Mouse (Mus musculus): ENCODE results near the gene Camk2d. TPM values are rescaled to one million over a fixed set of nuclear protein-coding genes. Genes with fewer than 3 reads are reported as not detected.

Gene Camk2d
- polyA plus RNA-seq, 1 experiment: 316 TPM

DNA sequence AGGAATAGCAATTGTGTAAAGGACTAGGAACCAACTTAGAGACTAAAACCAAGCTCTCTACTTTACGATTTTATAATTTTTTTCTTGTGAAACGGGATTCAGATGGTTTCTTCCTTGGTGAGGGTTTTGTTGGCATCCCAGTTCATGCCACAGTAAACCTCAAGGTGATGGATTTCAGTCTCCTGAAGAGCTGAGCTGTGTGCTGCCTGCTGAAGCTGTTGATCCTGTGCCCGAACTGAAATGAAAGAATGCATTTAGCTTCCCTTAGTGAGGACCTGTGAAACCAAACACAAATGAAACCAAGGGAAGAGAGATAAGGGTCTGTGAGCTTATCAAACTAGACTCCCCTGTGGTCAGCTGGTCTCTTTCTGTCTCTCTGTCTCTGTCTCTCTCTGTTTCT is 103.6 kb downstream of the Camk2d start:
- TF ChIP-seq CTCF (IDR thresholded peaks at IDR 0.05; ENCODE audit: insufficient read depth, low read depth, low read length) (no peak), POLR2A (IDR thresholded peaks at IDR 0.05; ENCODE audit: insufficient read depth, low read depth, low read length) (no peak)
- Histone ChIP-seq H3K27ac (ENCODE audit: insufficient read depth, low read depth, low read length) (no peak overlapping the region), H3K4me1 (ENCODE audit: control insufficient read depth, insufficient read depth, low read length) (peaks cover 5% of the 10 kb centered on the region; the same call in 1 of the 2 replicates), H3K4me3 (ENCODE audit: insufficient read depth, low read depth, low read length) (no peak overlapping the region)
- WGBS: 79% methylated on average over 3 of the region's 3 CpGs

GRCm38 (mm10) chr3:126701067-126701466 is 105.0 kb downstream of the Camk2d start:
- no peak overlapping the region for H3K27ac ChIP-seq (ENCODE audit: insufficient read depth, low read depth, low read length)
- no peak overlapping the region for H3K4me3 ChIP-seq (ENCODE audit: insufficient read depth, low read depth, low read length)
- 90% methylated on average over 6 of the region's 6 CpGs for WGBS
- TF ChIP-seq POLR2A (IDR thresholded peaks at IDR 0.05; ENCODE audit: insufficient read depth, low read depth, low read length) (no peak), CTCF (IDR thresholded peaks at IDR 0.05; ENCODE audit: insufficient read depth, low read depth, low read length) (no peak)
- no peaks in the 10 kb centered on the region for H3K4me1 ChIP-seq (ENCODE audit: control insufficient read depth, insufficient read depth, low read length)

GRCm38 (mm10) chr3:126701586-126701985 is 105.5 kb downstream of the Camk2d start:
- Histone ChIP-seq H3K4me1 (ENCODE audit: control insufficient read depth, insufficient read depth, low read length) (no peaks in the 10 kb centered on the region), H3K27ac (ENCODE audit: insufficient read depth, low read depth, low read length) (no peak overlapping the region), H3K4me3 (ENCODE audit: insufficient read depth, low read depth, low read length) (no peak overlapping the region)
- TF ChIP-seq CTCF (IDR thresholded peaks at IDR 0.05; ENCODE audit: insufficient read depth, low read depth, low read length): no peak
- TF ChIP-seq POLR2A (IDR thresholded peaks at IDR 0.05; ENCODE audit: insufficient read depth, low read depth, low read length): no peak
- WGBS: 76% methylated on average over 6 of the region's 6 CpGs

DNA sequence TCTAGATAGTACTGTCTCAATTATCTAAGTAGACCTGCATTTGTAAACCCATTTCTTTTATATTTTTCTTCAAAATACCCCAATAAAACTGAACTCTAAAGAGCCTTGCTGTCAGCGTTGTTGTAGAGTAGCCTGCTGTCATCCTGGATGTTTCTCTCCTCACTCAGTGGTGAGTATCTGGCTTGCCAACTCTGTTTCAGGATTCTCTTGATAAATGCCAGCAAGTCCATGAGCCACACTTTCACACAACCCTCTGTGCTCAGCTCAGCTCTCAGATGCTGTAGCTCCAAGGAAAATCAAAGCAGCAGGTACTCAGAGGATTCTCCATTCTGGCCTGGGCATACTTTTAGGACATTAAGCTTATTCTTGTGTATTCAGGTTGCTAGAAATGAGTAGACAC is 109.4 kb downstream of the Camk2d start:
- 60% methylated on average over 1 of the region's 1 CpGs for WGBS

DNA sequence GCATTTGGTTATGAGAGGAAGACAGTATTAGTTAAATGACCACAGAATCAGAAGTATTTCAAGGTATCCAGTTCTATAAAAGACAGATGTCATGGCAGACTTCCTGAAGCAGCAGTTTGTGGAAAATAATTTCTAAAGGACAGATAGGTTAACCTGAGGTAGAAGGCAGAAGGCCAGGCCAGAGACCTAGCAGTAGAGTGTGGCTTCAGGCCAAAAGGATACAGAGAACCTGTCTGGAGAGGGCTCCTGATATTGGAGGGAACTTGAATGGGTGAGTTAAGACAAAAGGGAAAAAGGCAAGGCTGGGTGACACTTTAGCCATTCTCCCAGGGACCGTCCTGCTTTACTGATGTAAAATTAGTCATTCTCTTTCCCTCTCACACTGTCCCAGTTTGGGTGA is 118.2 kb downstream of the Camk2d start:
- TF ChIP-seq POLR2A (IDR thresholded peaks at IDR 0.05; ENCODE audit: insufficient read depth, low read depth, low read length) (no peak), CTCF (IDR thresholded peaks at IDR 0.05; ENCODE audit: insufficient read depth, low read depth, low read length) (no peak)
- WGBS: 52% methylated on average over 1 of the region's 1 CpGs
- no peak overlapping the region for H3K27ac ChIP-seq (ENCODE audit: insufficient read depth, low read depth, low read length)
- H3K4me1 ChIP-seq (ENCODE audit: control insufficient read depth, insufficient read depth, low read length): no peaks in the 10 kb centered on the region
- no peak overlapping the region for H3K4me3 ChIP-seq (ENCODE audit: insufficient read depth, low read depth, low read length)

More for the DNA sequence above, 109.4 kb downstream of the Camk2d start:
- Histone ChIP-seq H3K27ac (ENCODE audit: insufficient read depth, low read depth, low read length) (no peak overlapping the region), H3K4me3 (ENCODE audit: insufficient read depth, low read depth, low read length) (no peak overlapping the region), H3K4me1 (ENCODE audit: control insufficient read depth, insufficient read depth, low read length) (no peaks in the 10 kb centered on the region)
- TF ChIP-seq POLR2A (IDR thresholded peaks at IDR 0.05; ENCODE audit: insufficient read depth, low read depth, low read length): no peak
- TF ChIP-seq CTCF (IDR thresholded peaks at IDR 0.05; ENCODE audit: insufficient read depth, low read depth, low read length): no peak

- Histone ChIP-seq H3K27ac (ENCODE audit: insufficient read depth, low read depth, low read length) (peak overlapping the region; percentile 37), H3K4me1 (ENCODE audit: control insufficient read depth, insufficient read depth, low read length) (0 out of 2 replicates have a peak, but pooled peaks cover 2% of the 10 kb centered on the region), H3K4me3 (ENCODE audit: insufficient read depth, low read depth, low read length) (no peak overlapping the region)
- 28% methylated on average over 5 of the region's 5 CpGs for WGBS
- no peak for TF ChIP-seq POLR2A (IDR thresholded peaks at IDR 0.05; ENCODE audit: insufficient read depth, low read depth, low read length)
- TF ChIP-seq CTCF (IDR thresholded peaks at IDR 0.05; ENCODE audit: insufficient read depth, low read depth, low read length): no peak
Measured at GRCm38 (mm10) chr3:126723021-126723449, 126.9 kb downstream of the Camk2d start.

DNA sequence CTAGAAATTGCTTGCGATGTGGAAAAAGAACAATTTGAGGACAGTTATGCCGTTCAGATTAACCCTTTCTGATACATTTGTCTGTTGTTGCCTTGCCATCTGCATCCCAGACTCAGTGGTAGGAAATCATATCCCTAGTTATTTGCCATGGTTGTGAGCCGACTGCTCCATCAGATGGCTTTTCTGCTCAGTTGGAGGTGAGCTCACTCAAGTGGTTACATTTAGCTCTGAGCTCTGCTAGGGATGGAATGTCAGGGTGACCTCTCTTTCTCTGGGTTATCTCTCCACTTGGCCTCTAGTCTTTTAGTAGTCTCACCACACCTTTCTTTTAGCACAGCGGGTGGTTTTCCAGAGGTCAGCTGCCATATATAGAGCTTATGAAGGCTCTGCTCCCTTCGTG is 127.4 kb downstream of the Camk2d start:
- 0 out of 2 replicates have a peak, but pooled peaks cover 2% of the 10 kb centered on the region for H3K4me1 ChIP-seq (ENCODE audit: control insufficient read depth, insufficient read depth, low read length)
- no peak overlapping the region for H3K4me3 ChIP-seq (ENCODE audit: insufficient read depth, low read depth, low read length)
- 57% methylated on average over 5 of the region's 5 CpGs for WGBS
- peak overlapping the region; percentile 37; the same call in 1 of the 2 replicates for H3K27ac ChIP-seq (ENCODE audit: insufficient read depth, low read depth, low read length)
- no peak for TF ChIP-seq CTCF (IDR thresholded peaks at IDR 0.05; ENCODE audit: insufficient read depth, low read depth, low read length)
- no peak for TF ChIP-seq POLR2A (IDR thresholded peaks at IDR 0.05; ENCODE audit: insufficient read depth, low read depth, low read length)

- Histone ChIP-seq H3K27ac (ENCODE audit: insufficient read depth, low read depth, low read length) (no peak overlapping the region), H3K4me3 (ENCODE audit: insufficient read depth, low read depth, low read length) (no peak overlapping the region), H3K4me1 (ENCODE audit: control insufficient read depth, insufficient read depth, low read length) (0 out of 2 replicates have a peak, but pooled peaks cover 2% of the 10 kb centered on the region)
- 70% methylated on average over 9 of the region's 9 CpGs for WGBS
- TF ChIP-seq POLR2A (IDR thresholded peaks at IDR 0.05; ENCODE audit: insufficient read depth, low read depth, low read length) (no peak), CTCF (IDR thresholded peaks at IDR 0.05; ENCODE audit: insufficient read depth, low read depth, low read length) (no peak)
Measured at GRCm38 (mm10) chr3:126725647-126726046, 129.5 kb downstream of the Camk2d start.

- 94% methylated on average over 4 of the region's 4 CpGs for WGBS
- no peak overlapping the region for H3K4me3 ChIP-seq (ENCODE audit: insufficient read depth, low read depth, low read length)
- TF ChIP-seq CTCF (IDR thresholded peaks at IDR 0.05; ENCODE audit: insufficient read depth, low read depth, low read length) (no peak), POLR2A (IDR thresholded peaks at IDR 0.05; ENCODE audit: insufficient read depth, low read depth, low read length) (no peak)
- no peak overlapping the region for H3K27ac ChIP-seq (ENCODE audit: insufficient read depth, low read depth, low read length)
- H3K4me1 ChIP-seq (ENCODE audit: control insufficient read depth, insufficient read depth, low read length): 0 out of 2 replicates have a peak, but pooled peaks cover 2% of the 10 kb centered on the region
Measured at GRCm38 (mm10) chr3:126727387-126727786, 131.3 kb downstream of the Camk2d start.

GRCm38 (mm10) chr3:126730411-126730810 is 134.3 kb downstream of the Camk2d start:
- H3K4me3 ChIP-seq (ENCODE audit: insufficient read depth, low read depth, low read length): no peak overlapping the region
- TF ChIP-seq POLR2A (IDR thresholded peaks at IDR 0.05; ENCODE audit: insufficient read depth, low read depth, low read length): no peak
- TF ChIP-seq CTCF (IDR thresholded peaks at IDR 0.05; ENCODE audit: insufficient read depth, low read depth, low read length): no peak
- H3K27ac ChIP-seq (ENCODE audit: insufficient read depth, low read depth, low read length): no peak overlapping the region
- 0 out of 2 replicates have a peak, but pooled peaks cover 2% of the 10 kb centered on the region for H3K4me1 ChIP-seq (ENCODE audit: control insufficient read depth, insufficient read depth, low read length)
- WGBS: 89% methylated on average over 5 of the region's 5 CpGs

All from olfactory bulb, adult 2 months (tissue).